Mouse (Mus musculus) CD8-positive naive resting alpha-beta T cell, adult 57 days (primary cell): ENCODE data around the gene Renbp. TPM values are rescaled to one million over a fixed set of nuclear protein-coding genes. Genes with fewer than 3 reads are reported as not detected.

Experiments used
- total RNA-seq: library from RNA; stranded (reverse); gene quantifications from one replicate; pipeline ENCODE4 v1.2.4, GENCODE M21; 2023

The Renbp gene
- 3.4 TPM for total RNA-seq

GRCm38 (mm10) chrX:73930402-73931062, at the start of gene Renbp:
Renbp (minus strand) TSS chrX:73930850.

DNA sequence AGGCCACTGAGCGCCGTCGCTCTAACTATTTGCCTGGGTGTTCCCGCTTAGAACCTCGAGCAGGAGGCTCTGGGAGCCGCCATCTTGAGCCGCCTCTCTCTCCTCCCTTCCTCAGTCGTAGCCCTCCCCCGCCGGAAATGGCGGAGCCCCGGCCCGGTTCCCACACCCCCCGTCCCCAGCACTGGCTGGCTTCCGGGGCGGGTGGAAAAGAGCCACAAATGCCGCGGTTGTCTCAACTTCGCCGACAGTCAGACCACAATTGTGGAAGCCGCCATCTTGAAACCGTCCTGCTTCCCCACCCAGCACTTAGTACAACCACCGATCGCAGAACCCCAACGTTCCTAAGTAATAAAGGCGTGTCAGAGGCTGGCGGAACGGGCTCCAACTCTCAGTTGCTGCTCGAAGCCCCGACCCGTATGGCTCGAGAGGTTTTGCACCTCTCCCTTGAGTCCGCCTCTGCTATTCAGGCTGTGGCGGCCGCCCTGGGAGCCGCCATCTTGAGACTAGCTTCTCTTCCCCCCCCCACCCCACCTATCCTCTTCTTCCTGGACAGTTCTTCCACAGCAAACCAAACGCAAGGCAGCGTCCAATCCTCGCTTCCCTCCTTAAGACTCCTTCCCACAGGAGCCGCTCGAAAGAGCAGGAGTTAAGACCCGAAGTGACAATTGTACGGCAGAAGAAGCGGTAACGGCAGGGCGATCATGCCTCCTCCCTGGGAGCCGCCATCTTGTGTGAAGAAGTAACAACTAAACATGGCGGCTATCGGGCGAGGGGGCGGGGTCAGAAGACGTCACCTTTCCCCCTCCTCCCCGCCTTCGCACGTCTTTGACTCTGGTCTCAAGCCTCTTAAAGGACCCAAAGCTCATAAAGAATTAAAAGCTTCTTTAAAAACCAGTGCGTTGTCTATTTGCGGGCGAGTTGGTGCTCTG, 35.9 kb upstream of the Renbp start, which contains the start of gene Hcfc1:
TSS of gene Hcfc1 (minus strand) at position 110 of the 929 bp plus-strand sequence.

GRCm38 (mm10) chrX:73921823-73922549, 8.7 kb downstream of the Renbp start, which contains the start of the genes Arhgap4 and Naa10:
Arhgap4 (minus strand) TSS chrX:73921870.
Naa10 (minus strand) TSS chrX:73921944.

DNA sequence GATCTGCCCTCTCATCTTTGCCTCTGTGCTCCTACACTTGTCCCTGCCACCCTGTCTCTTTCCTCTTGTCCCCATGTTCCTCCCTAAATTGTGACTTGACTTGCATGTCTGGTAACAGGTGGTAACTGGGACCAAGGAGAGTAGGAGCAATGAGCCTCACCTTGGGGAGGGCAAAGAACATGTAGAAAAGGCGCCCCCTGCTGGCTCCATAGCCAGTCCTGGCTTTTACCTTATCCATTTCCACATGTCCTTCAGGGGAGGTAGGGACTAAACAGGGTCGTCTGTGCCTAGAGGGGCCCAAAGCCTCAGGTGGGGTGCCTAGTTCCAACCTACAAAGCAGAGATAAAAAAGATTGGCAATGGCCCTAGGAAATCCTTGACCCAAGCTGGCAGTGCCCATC, 34.9 kb downstream of the Renbp start, which contains the start of gene L1cam:
TSS of gene L1cam (minus strand) at position 387 of the 400 bp plus-strand sequence.

GRCm38 (mm10) chrX:73891551-73892152, 39.0 kb downstream of the Renbp start, which contains the start of gene Avpr2:
Avpr2 (plus strand) TSS chrX:73892102.

Other genes starting within 250 kb of the Renbp start
- gene Bcap31, start 214.7 kb downstream of the Renbp start, total RNA-seq: 111 TPM
- gene Abcd1, start 214.3 kb downstream of the Renbp start, total RNA-seq: 32.7 TPM
- gene Plxnb3, start 173.8 kb downstream of the Renbp start, total RNA-seq: not detected
- gene Srpk3, start 156.4 kb downstream of the Renbp start, total RNA-seq: 9.7 TPM
- 124 TPM for gene Idh3g, start 144.0 kb downstream of the Renbp start, total RNA-seq
- 116 TPM for gene Ssr4, start 143.8 kb downstream of the Renbp start, total RNA-seq
- 1.2 TPM for gene Pdzd4, start 105.9 kb downstream of the Renbp start, total RNA-seq
- not detected for gene Avpr2, start 38.7 kb downstream of the Renbp start, total RNA-seq
- 21.3 TPM for gene L1cam, start 34.7 kb downstream of the Renbp start, total RNA-seq
- gene Arhgap4, start 9.0 kb downstream of the Renbp start, total RNA-seq: 313 TPM
- 69.4 TPM for gene Naa10, start 8.9 kb downstream of the Renbp start, total RNA-seq
- gene Hcfc1, start 35.5 kb upstream of the Renbp start, total RNA-seq: 93.0 TPM
- 127 TPM for gene Irak1, start 93.1 kb upstream of the Renbp start, total RNA-seq
- not detected for gene Opn1mw, start 196.6 kb upstream of the Renbp start, total RNA-seq
- 47.1 TPM for gene Mecp2, start 204.5 kb upstream of the Renbp start, total RNA-seq
- gene Tex28, start 237.0 kb upstream of the Renbp start, total RNA-seq: not detected
- not detected for gene Tktl1, start 246.4 kb upstream of the Renbp start, total RNA-seq